Mouse (Mus musculus) lung, postnatal 0 days (tissue): Measurements from ENCODE around the gene Fsd1l.

Experiments
- CTCF ChIP-seq: IDR thresholded peaks from 2 replicates; pipeline ENCODE4 v1.5.1; 2016; ENCODE audit warnings: antibody characterized with exemption, mild to moderate bottlenecking
- EP300 ChIP-seq: IDR thresholded peaks from 2 replicates; pipeline ENCODE4 v1.6.1; 2016; ENCODE audit warnings: antibody characterized with exemption, mild to moderate bottlenecking, control low read depth

GRCm38 (mm10) chr4:53617968-53618367 is 13.3 kb upstream of the Fsd1l start:
- no peak for TF ChIP-seq CTCF
- no peak for TF ChIP-seq EP300
